Mouse (Mus musculus) C2C12 (cell line): ENCODE data around the gene Bhlha9. TPM values are rescaled to one million over a fixed set of nuclear protein-coding genes. Genes with fewer than 3 reads are reported as not detected.

ENCODE experiments used
- H3K27me3 ChIP-seq: one replicate; pipeline ENCODE4 v1.6.1; 2011; ENCODE audit not compliant: control insufficient read depth, insufficient read depth, insufficient read length
- H3K36me3 ChIP-seq: one replicate; pipeline ENCODE4 v1.6.1; 2011; ENCODE audit not compliant: control insufficient read depth, insufficient read depth
- H3K4me3 ChIP-seq: one replicate; pipeline ENCODE4 v1.5.1; 2011; ENCODE audit warnings: mild to moderate bottlenecking, control low read depth; ENCODE audit not compliant: poor library complexity, insufficient read depth, severe bottlenecking
- H3K79me2 ChIP-seq: one replicate; pipeline ENCODE4 v1.6.1; 2011; ENCODE audit not compliant: control insufficient read depth, insufficient read depth
- H3K79me3 ChIP-seq: one replicate; pipeline ENCODE4 v1.6.1; 2011; ENCODE audit warnings: low read depth, control low read depth
- H3ac ChIP-seq: one replicate; pipeline ENCODE3; 2011; ENCODE audit warnings: low read depth; ENCODE audit not compliant: control insufficient read depth, insufficient read length
- CEBPB ChIP-seq: IDR thresholded peaks from one replicate; pipeline ENCODE4 v1.6.1; 2011; ENCODE audit warnings: low read depth, mild to moderate bottlenecking, control low read depth, moderate library complexity
- CTCF ChIP-seq: IDR thresholded peaks from one replicate; pipeline ENCODE4 v1.5.1; 2011; ENCODE audit not compliant: control insufficient read depth, insufficient read depth, insufficient read length
- FOSL1 ChIP-seq: IDR thresholded peaks from one replicate; pipeline ENCODE4 v1.8.0; 2011; ENCODE audit warnings: mild to moderate bottlenecking, low read length; ENCODE audit not compliant: poor library complexity, insufficient read depth, severe bottlenecking
- MAX ChIP-seq: IDR thresholded peaks from one replicate; pipeline ENCODE4 v1.6.1; 2011; ENCODE audit warnings: mild to moderate bottlenecking, control low read depth
- MYOD1 ChIP-seq: IDR thresholded peaks from one replicate; pipeline ENCODE4 v1.6.1; 2011; ENCODE audit warnings: low read depth; ENCODE audit not compliant: control insufficient read depth, insufficient read length
- MYOG ChIP-seq: IDR thresholded peaks from one replicate; pipeline ENCODE4 v1.6.1; 2011; ENCODE audit not compliant: control insufficient read depth, insufficient read length; ENCODE audit errors: extremely low read depth
- USF1 ChIP-seq: IDR thresholded peaks from one replicate; pipeline ENCODE4 v1.6.1; 2011; ENCODE audit warnings: low read depth, mild to moderate bottlenecking, control low read depth, moderate library complexity
- polyA plus RNA-seq: library from polyadenylated mRNA; unstranded; fragments of >200 nt; fragmentation: generic; extraction: Trizol; gene quantifications from one replicate; pipeline ENCODE4 v1.2.1, GENCODE M21; 2012; ENCODE audit warnings: missing spikeins

Bhlha9 gene
- polyA plus RNA-seq, 1 experiment = 0.05 TPM

GRCm38 (mm10) chr11:76630023-76630422 lies 42.2 kb upstream of the Bhlha9 start:
- Histone ChIP-seq H3K79me2 (no peaks in the 10 kb centered on the region), H3K79me3 (no peaks in the 10 kb centered on the region), H3ac (no peak overlapping the region), H3K4me3 (no peak overlapping the region), H3K27me3 (no peaks in the 10 kb centered on the region), H3K36me3 (no peaks in the 10 kb centered on the region)
- TF ChIP-seq FOSL1 = no peak
- TF ChIP-seq CEBPB = no peak
- no peak for TF ChIP-seq CTCF

GRCm38 (mm10) chr11:76630487-76630886 lies 41.8 kb upstream of the Bhlha9 start:
- Histone ChIP-seq H3K79me3 (no peaks in the 10 kb centered on the region), H3ac (no peak overlapping the region), H3K27me3 (no peaks in the 10 kb centered on the region), H3K36me3 (no peaks in the 10 kb centered on the region), H3K4me3 (no peak overlapping the region), H3K79me2 (no peaks in the 10 kb centered on the region)
- TF ChIP-seq FOSL1 (no peak), CTCF (no peak), MAX (no peak), MYOD1 (no peak), CEBPB (no peak), MYOG (no peak), USF1 (no peak)

- Histone ChIP-seq H3ac (no peak overlapping the region), H3K27me3 (no peaks in the 10 kb centered on the region), H3K79me3 (no peaks in the 10 kb centered on the region), H3K79me2 (no peaks in the 10 kb centered on the region), H3K36me3 (no peaks in the 10 kb centered on the region), H3K4me3 (no peak overlapping the region)
- TF ChIP-seq MYOG (no peak), MAX (no peak), USF1 (no peak), MYOD1 (no peak), CEBPB (no peak), CTCF (no peak), FOSL1 (no peak)
Measured at GRCm38 (mm10) chr11:76639269-76639985, 32.8 kb upstream of the Bhlha9 start.

GRCm38 (mm10) chr11:76640231-76640630 lies 32.0 kb upstream of the Bhlha9 start:
- Histone ChIP-seq H3K79me3 (no peaks in the 10 kb centered on the region), H3ac (no peak overlapping the region), H3K4me3 (no peak overlapping the region), H3K36me3 (no peaks in the 10 kb centered on the region), H3K27me3 (no peaks in the 10 kb centered on the region), H3K79me2 (no peaks in the 10 kb centered on the region)
- no peak for TF ChIP-seq CTCF
- no peak for TF ChIP-seq MYOD1
- no peak for TF ChIP-seq USF1
- TF ChIP-seq MYOG = no peak
- TF ChIP-seq MAX = no peak
- no peak for TF ChIP-seq FOSL1
- no peak for TF ChIP-seq CEBPB

- H3ac ChIP-seq = no peak overlapping the region
- H3K79me3 ChIP-seq = no peaks in the 10 kb centered on the region
- TF ChIP-seq FOSL1 = no peak
- no peak for TF ChIP-seq USF1
- no peak for TF ChIP-seq MYOD1
- no peak for TF ChIP-seq MYOG
- no peak for TF ChIP-seq CEBPB
- no peak for TF ChIP-seq CTCF
- no peak for TF ChIP-seq MAX
- H3K27me3 ChIP-seq = no peaks in the 10 kb centered on the region
- no peaks in the 10 kb centered on the region for H3K79me2 ChIP-seq
- H3K36me3 ChIP-seq = no peaks in the 10 kb centered on the region
- no peak overlapping the region for H3K4me3 ChIP-seq
Measured at GRCm38 (mm10) chr11:76644257-76644656, 28.0 kb upstream of the Bhlha9 start.

- no peak for TF ChIP-seq MAX
- no peak for TF ChIP-seq FOSL1
- TF ChIP-seq USF1 = no peak
- TF ChIP-seq CEBPB = no peak
- TF ChIP-seq MYOG = no peak
- TF ChIP-seq MYOD1 = no peak
- no peak for TF ChIP-seq CTCF
- no peaks in the 10 kb centered on the region for H3K36me3 ChIP-seq
- no peaks in the 10 kb centered on the region for H3K27me3 ChIP-seq
- H3K79me2 ChIP-seq = no peaks in the 10 kb centered on the region
- no peak overlapping the region for H3ac ChIP-seq
- H3K79me3 ChIP-seq = no peaks in the 10 kb centered on the region
- no peak overlapping the region for H3K4me3 ChIP-seq
Measured at GRCm38 (mm10) chr11:76645036-76645435, 27.2 kb upstream of the Bhlha9 start.
